Mouse (Mus musculus) frontal cortex, adult 2 months (tissue): ENCODE results near the gene Hecw2. TPM values are rescaled to one million over a fixed set of nuclear protein-coding genes. Genes with fewer than 3 reads are reported as not detected.

ENCODE experiments used
- DNase-seq, 2 experiments: peaks; one replicate each; pipeline ENCODE4 v3.0.0; 2022; ENCODE audit warnings: low spot score in 1 of 2; ENCODE audit errors: extremely low spot score in 1 of 2
- polyA plus RNA-seq: library from polyadenylated mRNA; depleted of rRNA; stranded (reverse); fragments of >200 nt; gene quantifications from 2 replicates; pipeline ENCODE4 v1.2.3, GENCODE M21; 2012

Gene Hecw2
- polyA plus RNA-seq, 1 experiment = 8.3 TPM

- no peak for DNase-seq
These were observed 350.6 kb downstream of the Hecw2 start for GRCm38 (mm10) chr1:53844122-53844913.

GRCm38 (mm10) chr1:53843051-53843450 lies 351.9 kb downstream of the Hecw2 start:
- DNase-seq = no peak

GRCm38 (mm10) chr1:53841080-53841479 lies 353.9 kb downstream of the Hecw2 start:
- DNase-seq = no peak

GRCm38 (mm10) chr1:53839392-53839791 lies 355.6 kb downstream of the Hecw2 start:
- DNase-seq = no peak

GRCm38 (mm10) chr1:53838182-53838859 lies 356.6 kb downstream of the Hecw2 start:
- no peak for DNase-seq

GRCm38 (mm10) chr1:53830286-53830685 lies 364.7 kb downstream of the Hecw2 start:
- DNase-seq = no peak

- DNase-seq = no peak
These were observed 365.9 kb downstream of the Hecw2 start for GRCm38 (mm10) chr1:53829089-53829488.

- DNase-seq = no peak
These were observed 370.3 kb downstream of the Hecw2 start for GRCm38 (mm10) chr1:53824446-53825337.

- peak in 1 of 2 experiments; percentile 64 for DNase-seq
These were observed 371.1 kb downstream of the Hecw2 start for GRCm38 (mm10) chr1:53823687-53824445.

GRCm38 (mm10) chr1:53821983-53822382 lies 373.0 kb downstream of the Hecw2 start:
- no peak for DNase-seq

GRCm38 (mm10) chr1:53820041-53820632 lies 374.8 kb downstream of the Hecw2 start:
- no peak for DNase-seq

GRCm38 (mm10) chr1:53818072-53818862 lies 376.7 kb downstream of the Hecw2 start:
- DNase-seq = no peak

GRCm38 (mm10) chr1:53816353-53816752 lies 378.6 kb downstream of the Hecw2 start:
- no peak for DNase-seq

- DNase-seq = no peak
These were observed 380.8 kb downstream of the Hecw2 start for GRCm38 (mm10) chr1:53814077-53814705.

GRCm38 (mm10) chr1:53811919-53812318 lies 383.0 kb downstream of the Hecw2 start:
- DNase-seq = no peak

GRCm38 (mm10) chr1:53808229-53808628 lies 386.7 kb downstream of the Hecw2 start:
- DNase-seq = no peak

GRCm38 (mm10) chr1:53797811-53798210 lies 397.2 kb downstream of the Hecw2 start:
- DNase-seq = no peak

GRCm38 (mm10) chr1:53797074-53797473 lies 397.9 kb downstream of the Hecw2 start:
- no peak for DNase-seq

- no peak for DNase-seq
These were observed 398.7 kb downstream of the Hecw2 start for GRCm38 (mm10) chr1:53796271-53796670.
